Mouse (Mus musculus) CH12.LX (cell line): ENCODE measurements around the gene Cep112.

Experiments
- CTCF ChIP-seq, 2 experiments: IDR thresholded peaks in 1 of 2; conservative IDR thresholded peaks in 1 of 2; 2 replicates each; pipeline ENCODE4 v1.5.1; 2011 to 2012; ENCODE audit warnings: low read depth in 2 of 2, low read length in 2 of 2, improper control_type of control experiment in 1 of 2, inconsistent platforms in 1 of 2, mild to moderate bottlenecking in 1 of 2, moderate library complexity in 1 of 2
- EP300 ChIP-seq: IDR thresholded peaks from 2 replicates; pipeline ENCODE4 v1.6.1; 2011; ENCODE audit warnings: low read length, improper control_type of control experiment
- MAFK ChIP-seq: IDR thresholded peaks from 2 replicates; pipeline ENCODE4 v1.6.1; 2011; ENCODE audit warnings: low read length, improper control_type of control experiment; ENCODE audit not compliant: insufficient replicate concordance
- MAX ChIP-seq: IDR thresholded peaks from 2 replicates; pipeline ENCODE4 v1.6.1; 2011; ENCODE audit warnings: low read length, improper control_type of control experiment
- MAZ ChIP-seq: IDR thresholded peaks from 2 replicates; pipeline ENCODE4 v1.6.1; 2012; ENCODE audit warnings: low read depth, mild to moderate bottlenecking, inconsistent platforms, low read length, improper control_type of control experiment, moderate library complexity
- MEF2A ChIP-seq: IDR thresholded peaks from 2 replicates; pipeline ENCODE4 v1.6.1; 2014; ENCODE audit warnings: low read depth, mild to moderate bottlenecking, inconsistent platforms, low read length, improper control_type of control experiment, borderline replicate concordance
- MYC ChIP-seq: IDR thresholded peaks from 2 replicates; pipeline ENCODE4 v1.6.1; 2011; ENCODE audit warnings: low read depth, mild to moderate bottlenecking, improper control_type of control experiment, low read length
- NRF1 ChIP-seq: IDR thresholded peaks from 2 replicates; pipeline ENCODE4 v1.6.1; 2014; ENCODE audit warnings: low read depth, mild to moderate bottlenecking, inconsistent platforms, low read length, improper control_type of control experiment, moderate library complexity
- POLR2A ChIP-seq: IDR thresholded peaks from 2 replicates; pipeline ENCODE4 v1.6.1; 2011; ENCODE audit warnings: low read depth, mild to moderate bottlenecking, improper control_type of control experiment, low read length
- SIN3A ChIP-seq: IDR thresholded peaks from 2 replicates; pipeline ENCODE4 v1.6.1; 2012; ENCODE audit warnings: low read length, improper control_type of control experiment, inconsistent platforms
- TBP ChIP-seq: conservative IDR thresholded peaks from 2 replicates; pipeline ENCODE4 v1.6.1; 2011; ENCODE audit warnings: low read depth, low read length, improper control_type of control experiment
- TCF12 ChIP-seq: IDR thresholded peaks from 2 replicates; pipeline ENCODE4 v1.6.1; 2014; ENCODE audit warnings: low read depth, mild to moderate bottlenecking, inconsistent platforms, low read length, improper control_type of control experiment
- ZKSCAN1 ChIP-seq: IDR thresholded peaks from 2 replicates; pipeline ENCODE4 v1.6.1; 2012; ENCODE audit warnings: low read depth, inconsistent platforms, low read length, improper control_type of control experiment, borderline replicate concordance
- ZNF384 ChIP-seq: IDR thresholded peaks from 2 replicates; pipeline ENCODE4 v1.6.1; 2012; ENCODE audit warnings: low read depth, low read length, improper control_type of control experiment, inconsistent platforms

- no peak for TF ChIP-seq CTCF (conservative IDR thresholded peaks at IDR 0.05 in 1 of 2, IDR thresholded peaks at IDR 0.05 in 1 of 2; ENCODE audit: low read depth in 2 of 2, low read length in 2 of 2)
- no peak for TF ChIP-seq POLR2A
- no peak for TF ChIP-seq TBP
- TF ChIP-seq MYC, result no peak
- no peak for TF ChIP-seq MEF2A
- TF ChIP-seq ZKSCAN1, result no peak
- TF ChIP-seq MAFK, result no peak
- TF ChIP-seq NRF1, result no peak
- TF ChIP-seq EP300, result no peak
- TF ChIP-seq TCF12, result no peak
- no peak for TF ChIP-seq MAZ
- no peak for TF ChIP-seq MAX
- TF ChIP-seq ZNF384, result no peak
- TF ChIP-seq SIN3A, result no peak
Measured at GRCm38 (mm10) chr11:108384920-108385665, 39.9 kb upstream of the Cep112 start.
